Mouse (Mus musculus) embryonic fibroblast, embryonic 13.5 days (primary cell): ENCODE results near the gene Clrn1.

Source experiments
- CTCF ChIP-seq: IDR thresholded peaks from 2 replicates; pipeline ENCODE4 v1.5.1; 2011; ENCODE audit warnings: mild to moderate bottlenecking, control low read depth, low read length, moderate library complexity, borderline replicate concordance; ENCODE audit not compliant: insufficient read depth
- POLR2A ChIP-seq: IDR thresholded peaks from 2 replicates; pipeline ENCODE4 v1.6.1; 2011; ENCODE audit warnings: low read depth, mild to moderate bottlenecking, control low read depth, low read length, moderate library complexity

- TF ChIP-seq POLR2A (no peak), CTCF (no peak)
Measured at GRCm38 (mm10) chr3:58831586-58831985, 53.6 kb downstream of the Clrn1 start.
